Mouse (Mus musculus) heart, postnatal 0 days (tissue): ENCODE measurements around the gene Kctd6.

Source experiments
- CTCF ChIP-seq: IDR thresholded peaks from 2 replicates; pipeline ENCODE4 v1.5.1; 2016; ENCODE audit warnings: antibody characterized with exemption, control low read depth, low read depth
- EP300 ChIP-seq: IDR thresholded peaks from 2 replicates; pipeline ENCODE4 v1.6.1; 2016; ENCODE audit warnings: antibody characterized with exemption, low read depth

GRCm38 (mm10) chr14:8215208-8215778, 1.4 kb downstream of the Kctd6 start:
- no peak for TF ChIP-seq EP300
- TF ChIP-seq CTCF = no peak
